Mouse (Mus musculus): ENCODE measurements around the gene Pkn3.
"Not testable (repeated sequence)": the region's sequence is repeated elsewhere in the genome, so short reads cannot be mapped to it uniquely, and the experiment has no call there.

Gene Pkn3

DNA sequence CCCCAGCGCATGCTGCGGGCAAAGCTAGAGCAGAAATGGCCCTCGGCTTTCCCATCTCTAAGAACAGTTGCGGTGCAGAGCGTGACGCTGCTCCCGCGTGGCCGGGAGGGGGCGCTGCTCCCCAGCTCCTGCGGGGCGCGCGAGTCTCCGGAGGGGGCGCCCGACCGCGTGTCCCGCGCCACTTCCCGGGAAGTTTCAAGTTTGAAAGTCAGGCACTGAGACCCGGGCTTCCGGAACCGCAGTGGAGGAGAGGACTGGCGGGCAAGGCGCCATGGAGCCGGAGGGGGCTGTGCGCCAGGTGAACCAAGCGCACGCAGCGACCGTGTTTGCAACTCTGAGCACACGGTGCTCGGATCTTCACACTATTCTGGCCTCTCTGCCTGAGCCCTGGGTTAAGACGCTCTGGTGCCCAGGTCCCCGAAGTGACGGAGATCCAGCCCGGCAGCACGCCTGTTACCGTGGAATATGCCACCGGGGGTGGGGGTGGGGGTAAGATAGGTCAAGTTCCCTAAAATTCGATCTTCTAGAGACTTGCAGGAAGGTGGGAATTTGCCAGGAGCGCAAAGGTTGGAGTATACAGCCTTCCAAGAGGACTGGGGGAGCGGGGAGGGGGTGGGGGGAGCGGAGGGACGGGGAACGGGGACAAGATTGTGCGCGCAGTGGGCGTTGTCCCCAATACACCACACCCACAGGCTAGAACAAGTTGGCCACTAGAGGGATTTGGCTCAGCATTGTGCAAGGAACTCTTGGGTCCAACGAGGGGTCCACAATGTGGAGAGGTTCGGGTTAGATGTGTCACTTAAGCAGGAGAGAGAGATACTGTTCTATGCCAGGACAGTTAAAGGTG is at the start of gene Pkn3:
Pkn3 (plus strand) TSS at position 183 of the 847 bp plus-strand sequence.
- DNase-seq = peak; percentile 84

DNA sequence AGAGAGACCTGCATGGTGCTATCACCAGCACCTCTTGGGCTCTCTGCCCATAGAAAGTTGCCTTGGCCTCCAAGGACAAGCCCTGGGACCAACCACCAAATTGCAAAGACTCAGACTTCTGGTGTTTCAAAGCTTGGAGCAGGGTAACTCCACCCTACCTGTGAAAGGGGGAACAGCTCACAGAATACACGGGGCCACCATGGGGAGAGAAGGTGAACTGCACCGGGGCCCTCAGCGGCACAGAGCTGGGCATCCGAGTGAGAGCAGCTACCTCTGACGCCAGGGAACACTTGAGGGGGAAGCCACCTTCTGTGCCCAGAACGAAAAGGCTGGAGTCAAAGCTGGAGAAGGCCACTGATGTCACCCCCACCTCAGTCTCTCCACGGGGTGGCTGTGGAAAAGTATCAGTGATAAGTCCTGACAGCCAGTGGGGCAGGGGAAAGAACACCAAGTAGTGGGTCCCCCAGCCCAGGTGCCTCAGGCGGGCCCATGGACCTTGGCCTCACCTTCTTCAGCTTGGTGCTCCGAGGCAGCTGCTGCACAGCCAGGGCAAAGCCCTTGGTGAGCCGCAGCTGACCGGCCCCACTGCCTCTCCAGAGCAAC is 45.1 kb upstream of the Pkn3 start:
- DNase-seq = no peak

DNA sequence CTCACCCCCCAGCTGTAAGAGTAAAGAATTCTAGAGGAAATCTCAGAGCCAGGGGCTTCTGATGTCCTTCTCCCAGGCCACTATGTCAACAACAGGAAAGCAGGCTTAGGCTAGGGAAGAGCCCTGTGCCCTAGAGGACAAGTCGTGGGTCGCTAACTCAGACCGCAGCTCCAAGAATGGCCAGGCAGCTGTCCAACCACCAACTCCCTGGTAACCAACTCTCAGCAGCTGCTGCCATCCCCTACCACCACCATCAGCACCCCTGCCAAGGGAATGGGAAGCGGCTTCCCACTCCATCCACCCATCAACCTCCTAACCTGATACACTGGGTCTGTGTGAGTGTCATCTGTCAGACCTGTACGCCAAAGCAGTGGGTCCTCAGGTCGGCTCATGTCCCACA is 44.5 kb upstream of the Pkn3 start:
- DNase-seq = no peak

DNA sequence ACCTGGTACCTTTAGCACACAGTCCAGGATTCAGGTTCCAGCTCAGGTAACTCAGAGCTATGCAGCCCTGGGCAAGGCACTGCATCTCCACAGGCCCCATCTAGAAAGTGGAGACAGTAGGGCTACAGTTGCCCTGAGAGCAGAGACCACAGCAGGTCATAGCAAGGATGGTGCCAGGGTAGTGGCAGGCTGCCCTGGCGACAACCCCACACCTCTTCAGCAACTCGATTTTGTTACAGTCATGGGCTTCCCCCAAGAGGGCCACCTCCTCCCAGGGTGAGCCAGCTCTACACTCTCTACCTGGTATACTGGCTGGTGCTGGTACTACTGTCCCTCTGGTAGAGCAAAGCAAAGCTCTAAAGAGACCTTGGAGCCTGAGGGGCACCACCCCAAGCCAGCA is 39.7 kb upstream of the Pkn3 start:
- no peak for DNase-seq

DNA sequence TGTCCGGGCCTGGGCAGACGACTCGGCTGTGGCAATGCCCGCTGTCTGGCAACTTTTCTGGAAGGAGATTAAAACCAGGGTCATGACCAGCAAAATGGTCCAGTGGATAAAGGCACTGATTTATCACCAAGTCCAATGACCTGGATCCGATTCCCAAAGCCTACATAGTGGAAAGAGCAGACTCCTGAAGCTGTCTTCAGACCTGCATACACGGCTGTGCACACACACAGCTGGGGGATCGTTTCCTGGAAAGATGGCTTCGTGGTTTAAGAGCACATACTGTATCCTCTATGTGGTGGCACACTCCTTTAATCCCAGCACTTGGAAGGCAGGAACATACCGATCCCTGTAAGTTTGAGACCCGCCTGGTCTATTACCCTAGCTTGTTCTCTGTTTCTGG is 39.1 kb upstream of the Pkn3 start:
- no peak for DNase-seq

DNA sequence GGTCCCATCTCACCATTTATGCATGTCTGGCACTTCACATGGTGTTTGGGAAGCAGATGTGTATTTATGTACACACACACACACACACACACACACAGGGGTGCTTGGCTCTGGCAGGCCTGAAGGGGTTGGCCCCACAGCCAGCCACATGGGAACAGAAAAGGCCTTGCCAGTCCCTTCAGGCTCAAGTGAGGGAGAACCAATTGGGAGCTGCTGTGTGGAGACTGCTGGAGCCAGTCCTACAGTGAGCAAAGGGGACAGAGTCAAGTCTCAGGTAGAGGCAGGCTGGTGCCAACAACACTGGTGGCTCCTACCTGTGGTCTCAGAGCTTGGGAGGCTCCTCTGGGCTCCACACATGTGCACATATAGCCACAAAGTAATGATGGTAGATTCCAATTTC is 37.8 kb upstream of the Pkn3 start:
- DNase-seq = no peak

DNA sequence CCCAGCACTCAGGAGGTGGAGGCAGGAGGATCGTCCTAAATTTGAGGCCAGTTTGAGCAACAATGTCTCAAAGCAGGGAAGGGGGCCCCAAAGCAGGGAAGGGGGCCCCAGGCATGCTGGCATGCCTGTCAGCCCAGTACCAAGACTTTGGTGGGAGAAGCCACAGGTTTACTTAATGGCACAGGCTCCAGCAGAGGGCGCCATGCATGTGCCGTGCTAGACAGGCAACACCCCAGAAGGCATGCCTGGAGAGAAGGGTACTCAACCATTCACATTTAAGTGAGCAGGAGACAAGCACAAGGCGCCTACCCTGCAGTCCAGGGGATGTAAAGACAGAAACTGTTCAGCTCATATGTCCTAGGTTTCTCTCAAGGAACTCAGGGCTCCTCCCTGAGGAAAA is 35.0 kb upstream of the Pkn3 start:
- peak; percentile 87 for DNase-seq

DNA sequence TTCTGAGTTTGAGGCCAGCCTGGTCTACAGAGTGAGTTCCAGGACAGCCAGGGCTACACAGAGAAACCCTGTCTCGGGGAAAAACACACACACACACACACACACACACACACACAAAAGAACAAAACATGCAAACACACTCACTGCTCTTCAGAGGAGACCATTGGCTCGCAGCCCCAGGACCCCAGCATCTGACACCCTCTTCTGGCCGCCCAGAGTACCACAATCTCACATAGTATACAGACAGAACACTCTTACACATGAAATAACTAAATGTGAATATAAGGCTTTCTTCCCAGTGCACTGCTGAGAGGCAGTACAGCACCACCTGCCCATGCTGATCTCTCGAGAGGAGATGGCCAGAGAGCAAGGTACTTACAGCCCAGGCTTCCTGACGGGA is 32.9 kb upstream of the Pkn3 start:
- no peak for DNase-seq

DNA sequence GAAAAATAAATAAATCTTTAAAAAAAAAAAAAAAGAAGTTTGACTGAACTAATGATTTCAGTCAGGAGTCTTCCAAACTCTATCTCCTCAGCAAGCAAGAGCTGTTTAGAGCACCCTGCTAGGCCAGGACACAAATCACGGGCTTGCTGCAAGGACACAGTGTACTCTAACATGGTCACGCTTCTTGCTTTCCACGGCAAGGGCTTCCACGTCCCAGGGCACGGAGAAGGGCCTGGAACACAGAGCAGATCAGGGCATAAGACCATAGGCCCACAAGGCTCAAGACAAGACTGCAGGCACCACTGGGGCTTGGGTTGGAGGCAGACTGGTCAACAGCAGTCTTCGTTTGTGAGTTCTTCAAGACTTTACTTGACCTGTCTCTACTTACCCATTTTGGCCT is 30.4 kb upstream of the Pkn3 start:
- DNase-seq = no peak

DNA sequence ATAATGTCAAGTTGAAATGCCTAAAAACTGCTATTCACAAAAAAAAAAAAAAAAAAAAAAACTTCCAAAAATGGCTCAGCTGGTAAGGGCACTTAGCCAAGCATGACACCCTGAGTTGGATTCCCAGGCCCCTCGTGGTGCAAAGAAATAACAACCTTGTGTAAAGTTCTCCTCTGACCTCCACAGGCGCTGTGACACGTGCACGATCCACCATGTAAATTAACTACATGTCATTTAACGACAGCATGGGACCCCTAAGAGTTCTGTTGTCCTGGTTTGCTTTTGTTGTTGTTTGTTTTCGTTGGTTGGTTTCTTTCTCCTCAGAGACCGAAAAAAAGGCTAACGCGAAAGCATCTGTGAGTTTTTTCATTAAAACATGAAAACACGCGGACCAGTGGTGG is 29.4 kb upstream of the Pkn3 start:
- no peak for DNase-seq

DNA sequence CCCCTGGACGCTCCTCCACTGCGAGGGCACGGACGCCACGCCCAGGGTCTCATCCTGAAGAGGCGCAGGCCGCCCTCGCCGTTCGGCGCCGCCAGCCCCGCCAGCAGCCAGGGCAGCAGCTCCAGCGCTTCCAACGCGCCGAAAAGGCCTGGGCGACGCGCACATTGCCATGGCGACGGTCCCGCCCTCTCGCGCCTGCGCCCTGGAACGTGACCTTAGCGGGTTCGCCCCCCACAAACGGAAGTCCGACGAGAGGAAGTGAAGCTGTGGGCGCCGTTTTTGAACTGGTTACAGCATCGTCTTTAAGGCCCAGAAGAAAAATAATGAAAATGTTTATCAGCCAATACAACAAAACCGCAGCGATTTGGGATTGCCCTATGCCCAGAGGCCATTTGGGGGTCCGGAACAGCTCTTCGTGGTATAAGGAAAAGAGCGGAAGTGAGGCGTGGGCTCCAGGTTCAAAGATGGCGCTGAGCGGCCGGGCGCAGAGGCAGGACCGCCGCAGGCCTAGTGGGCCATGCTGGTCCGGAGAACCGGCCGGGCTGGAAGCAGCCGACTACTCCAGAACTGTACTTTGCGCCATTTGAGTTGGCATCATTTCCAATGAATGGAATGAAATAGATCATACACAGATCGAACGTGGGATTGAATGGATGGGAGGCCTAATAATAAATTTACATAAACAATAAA is 28.6 kb upstream of the Pkn3 start, which contains the start of gene Wdr34:
Wdr34 (minus strand) TSS at position 183 of the 690 bp plus-strand sequence.
- DNase-seq = peak; percentile 98

DNA sequence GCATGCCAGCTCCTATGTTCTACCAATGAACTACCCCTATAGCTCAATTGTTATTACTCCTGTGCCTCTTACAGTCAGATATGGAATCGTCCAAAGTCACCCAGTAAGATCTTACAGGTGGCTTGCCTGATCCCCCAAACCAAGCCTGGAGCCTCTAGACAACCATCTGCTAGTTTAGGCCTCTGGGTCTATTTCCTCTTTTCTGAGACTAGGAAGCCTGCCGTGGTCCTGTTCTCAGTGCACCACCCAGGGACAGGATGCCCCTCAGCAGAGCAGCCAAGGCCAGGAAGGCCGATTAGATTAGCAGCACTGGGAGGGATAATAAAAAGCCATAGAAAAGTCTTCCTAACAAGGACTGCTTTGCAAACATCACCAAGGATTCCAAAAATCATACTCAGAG is 27.7 kb upstream of the Pkn3 start:
- DNase-seq = no peak

DNA sequence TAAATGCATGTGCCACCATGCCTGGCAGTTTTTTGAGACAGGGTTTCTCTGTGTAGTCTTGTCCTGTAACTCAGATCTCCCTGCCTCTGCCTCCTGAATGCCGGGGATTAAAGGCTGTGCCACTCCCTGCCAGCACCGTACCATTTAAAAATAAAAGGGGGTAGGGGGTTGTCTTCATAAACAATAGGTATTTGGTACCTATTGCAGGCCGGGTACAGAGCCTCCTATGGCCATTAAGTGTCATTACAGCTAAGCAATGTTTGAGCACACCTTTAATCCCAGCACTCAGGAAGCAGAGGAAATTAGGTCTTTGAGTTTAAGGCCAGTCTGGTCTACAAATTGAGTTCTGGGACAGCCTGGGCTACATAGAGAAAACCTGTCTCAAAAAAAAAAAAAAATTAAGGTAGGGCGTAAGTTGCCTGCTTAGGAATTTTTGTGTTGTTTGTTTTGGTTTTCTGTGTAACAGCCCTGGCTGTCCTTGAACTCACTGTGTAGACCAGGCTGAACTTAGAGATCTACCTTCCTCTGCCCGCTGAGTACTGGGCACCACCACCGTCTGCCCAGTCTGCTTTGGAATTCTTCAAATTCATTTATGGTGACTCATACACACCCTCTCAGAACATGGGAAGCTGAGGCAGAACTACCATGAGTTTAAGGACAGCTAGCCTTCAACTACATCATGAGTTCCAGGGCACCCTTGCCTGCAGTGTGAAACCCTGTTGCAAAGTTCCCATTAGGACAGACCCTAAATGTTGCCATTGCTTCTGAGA is 25.3 kb upstream of the Pkn3 start:
- no peak for DNase-seq

DNA sequence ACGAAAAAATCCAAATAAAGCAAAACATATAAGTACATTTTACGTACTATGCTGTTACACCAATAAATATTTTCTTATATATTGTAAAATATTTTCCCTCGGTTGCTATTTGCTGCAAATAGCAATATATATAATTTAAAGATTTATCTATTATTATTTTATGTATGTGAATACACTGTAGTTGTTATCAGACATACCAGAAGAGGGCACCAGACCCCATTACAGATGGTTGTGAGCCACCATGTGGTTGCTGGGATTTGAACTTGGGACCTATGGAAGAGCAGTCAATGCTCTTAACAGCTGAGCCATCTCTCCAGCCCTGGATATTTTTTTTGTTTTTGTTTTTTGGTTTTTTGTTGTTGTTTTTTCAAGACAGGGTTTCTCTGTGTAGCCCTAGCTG is 22.2 kb upstream of the Pkn3 start:
- not testable (repeated sequence) for DNase-seq

DNA sequence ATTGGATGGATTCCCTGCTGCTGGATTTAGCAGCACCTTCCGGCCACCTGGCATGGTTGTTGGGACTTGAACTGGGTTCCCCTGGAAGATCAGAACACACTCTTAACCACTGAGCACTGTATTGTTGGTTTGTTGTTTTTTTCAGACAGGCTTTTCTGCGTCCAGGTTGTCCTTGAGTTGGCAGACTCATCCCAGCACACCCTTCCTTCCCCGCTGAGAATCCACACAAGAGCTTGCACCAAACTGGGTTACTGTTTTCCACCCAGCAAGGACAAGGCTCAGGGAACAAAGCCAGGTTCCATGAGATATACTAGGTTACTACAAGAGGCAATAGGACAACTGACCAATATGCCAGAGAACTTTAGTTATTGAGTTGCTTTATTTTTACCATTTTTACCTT is 20.7 kb upstream of the Pkn3 start:
- DNase-seq = no peak

DNA sequence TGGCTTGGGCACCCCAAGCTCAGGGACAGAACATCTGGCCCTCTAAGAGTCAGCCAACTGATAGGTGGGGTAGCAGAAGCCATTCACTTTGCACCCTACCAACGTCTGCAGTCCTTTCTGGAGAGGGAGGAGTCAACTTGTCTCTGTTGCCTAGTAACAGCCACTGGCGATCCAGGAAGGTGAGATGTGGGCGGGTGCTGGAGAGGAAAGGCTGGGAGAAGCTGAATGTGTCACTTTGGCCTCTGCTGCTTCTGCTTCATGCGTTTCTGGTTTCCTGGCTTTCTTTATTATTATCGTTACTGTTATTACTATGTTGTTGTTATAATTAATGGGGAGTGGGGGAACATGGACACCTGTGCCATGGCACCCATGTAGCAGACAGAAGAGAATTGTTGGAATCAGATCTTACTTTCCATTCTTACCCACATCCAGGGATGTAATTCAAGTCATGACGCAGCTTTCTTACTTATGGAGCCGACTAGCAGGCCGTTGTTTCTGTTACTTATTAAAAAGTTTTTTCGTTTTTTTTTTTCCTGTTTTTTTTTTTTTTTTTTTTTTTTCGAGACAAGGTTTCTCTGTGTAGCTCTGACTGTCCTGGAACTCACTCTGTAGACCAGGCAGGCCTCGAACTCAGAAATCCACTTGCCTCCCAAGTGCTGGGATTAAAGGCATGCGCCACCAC is 20.1 kb upstream of the Pkn3 start, which contains the start of gene Set:
Set (plus strand) TSS at position 156 of the 682 bp plus-strand sequence.
- DNase-seq = peak; percentile 70

DNA sequence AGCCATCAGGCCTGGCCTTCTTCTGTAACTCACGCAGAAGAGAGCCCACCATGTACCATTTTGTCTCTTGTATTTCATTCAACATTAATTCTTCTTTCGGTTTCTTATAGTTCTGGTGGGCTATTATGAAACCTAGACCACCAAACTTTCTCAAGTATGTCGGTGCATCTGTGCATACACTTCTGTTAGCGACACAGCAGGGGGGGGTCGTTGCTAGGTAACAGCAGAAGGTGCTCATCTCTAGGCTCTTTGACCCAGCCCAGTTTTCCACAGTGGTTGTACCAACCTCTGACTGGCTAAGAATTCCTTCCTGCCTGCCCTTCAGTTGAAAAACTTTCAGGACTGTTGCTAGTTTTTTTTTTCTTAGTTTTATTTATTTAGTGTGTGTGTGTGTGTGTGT is 19.1 kb upstream of the Pkn3 start:
- DNase-seq = no peak

DNA sequence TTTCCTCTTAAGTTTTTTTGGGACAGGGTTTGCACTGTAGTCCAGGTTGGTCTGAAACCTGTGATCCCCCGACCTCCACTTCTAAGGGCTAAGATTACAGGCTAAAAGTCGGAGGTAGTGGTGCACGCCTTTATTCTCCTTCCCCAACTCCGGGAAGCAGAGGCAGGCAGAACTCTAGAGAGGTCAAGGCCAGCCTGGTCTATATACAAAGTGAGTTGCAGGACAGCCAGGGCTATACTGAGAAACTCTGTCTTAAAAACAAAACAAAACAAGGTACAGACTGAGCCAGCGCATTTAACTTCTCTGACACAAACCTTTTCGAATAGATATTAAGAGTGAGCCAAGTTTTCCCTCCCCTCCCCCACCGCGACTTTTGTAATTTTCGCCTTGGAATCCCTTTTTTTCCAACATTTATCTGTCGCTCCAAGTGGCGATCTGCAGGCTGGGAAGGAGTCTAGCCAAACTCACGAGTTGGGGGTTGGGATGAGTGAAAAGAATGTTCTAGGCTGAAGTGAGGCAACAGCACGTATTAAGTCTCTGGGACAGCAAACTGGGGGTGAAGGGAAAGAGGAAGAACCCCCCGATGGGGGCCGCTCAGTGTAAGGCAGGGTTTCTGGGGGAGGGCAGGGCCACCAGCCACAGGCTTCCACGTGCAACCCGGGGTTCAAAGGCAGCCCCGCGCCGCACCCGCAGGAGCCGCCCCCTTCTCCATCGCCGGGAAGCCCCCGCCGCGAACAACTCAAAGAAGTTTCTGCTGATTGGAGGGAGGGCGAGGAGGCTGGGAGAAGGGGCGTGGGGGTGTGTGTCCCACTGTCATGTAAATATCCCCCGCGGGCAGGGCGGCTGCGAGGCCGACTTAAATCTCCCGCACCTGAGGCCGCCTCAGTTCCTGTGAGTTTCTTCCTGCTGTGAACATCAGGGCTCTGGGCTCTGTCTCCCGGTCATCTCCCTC is 16.0 kb upstream of the Pkn3 start:
- DNase-seq = peak; percentile 80

DNA sequence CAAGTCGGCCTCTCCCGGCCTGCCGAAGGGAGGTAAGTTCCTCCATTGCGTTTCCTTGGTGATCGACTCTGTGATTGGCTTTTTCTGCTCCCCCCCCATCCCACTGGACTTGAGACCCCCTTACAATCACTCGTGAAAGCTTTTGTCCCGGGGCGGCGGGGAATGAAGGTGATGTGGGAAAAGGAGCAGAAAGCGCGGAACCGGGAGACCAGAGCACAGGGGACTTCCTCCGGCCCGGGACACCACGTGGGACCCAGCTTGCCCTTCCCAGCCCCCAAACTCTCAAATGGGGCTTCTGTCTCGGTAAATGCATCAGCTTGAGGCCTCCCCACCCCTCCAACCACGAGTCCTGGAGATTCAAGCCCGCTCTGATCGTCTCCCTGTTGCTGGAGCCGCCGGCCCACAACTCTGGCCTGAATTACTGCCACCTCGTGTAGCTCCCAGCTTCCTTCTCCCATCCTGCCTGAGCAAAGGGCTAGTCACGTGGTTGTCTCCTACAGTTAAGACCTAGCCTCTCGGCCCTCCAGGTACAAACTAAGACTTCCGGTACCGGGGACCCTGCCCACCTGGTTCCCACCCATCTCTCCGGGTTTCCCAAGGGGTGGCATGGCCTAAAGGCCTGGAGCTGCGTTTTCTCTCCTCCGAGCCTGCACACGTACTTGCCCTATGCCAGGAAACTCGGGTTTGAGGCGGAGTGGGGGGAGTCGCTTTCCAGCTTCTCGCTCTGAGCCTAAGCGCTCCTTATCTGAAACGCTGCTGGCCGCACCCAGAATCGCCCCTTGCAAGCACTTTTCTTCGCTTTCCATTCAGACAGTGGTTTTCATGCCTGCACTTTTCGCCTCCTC is 15.0 kb upstream of the Pkn3 start:
- DNase-seq = peak; percentile 81

DNA sequence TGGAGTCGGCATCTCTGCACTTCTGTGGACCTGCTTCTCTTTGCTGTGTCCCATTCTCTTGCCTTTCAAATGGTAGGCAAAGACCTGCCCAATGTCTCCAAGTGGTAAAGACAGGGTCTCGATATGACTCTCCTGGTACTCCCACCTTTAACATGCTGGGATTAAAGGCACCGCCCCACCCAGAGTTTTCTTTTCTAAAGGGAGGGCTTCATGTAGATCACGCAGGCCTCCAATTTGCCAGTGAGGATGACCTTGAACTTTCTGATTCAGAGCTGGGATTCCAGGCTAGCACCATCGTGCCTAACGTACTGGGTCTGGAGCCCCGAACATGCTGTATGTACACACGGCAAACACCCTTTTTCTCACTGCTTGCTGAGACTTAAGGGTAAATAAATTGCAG is 14.2 kb upstream of the Pkn3 start:
- no peak for DNase-seq
